Mouse (Mus musculus) adrenal gland, postnatal 4 days (tissue): ENCODE results near the gene F930015N05Rik. TPM values are rescaled to one million over a fixed set of nuclear protein-coding genes. Genes with fewer than 3 reads are reported as not detected.

Source experiments
- DNase-seq, 2 experiments: peaks; one replicate each; pipeline ENCODE4 v3.0.0; 2021 to 2022; ENCODE audit warnings: low spot score in 2 of 2, mixed read lengths in 2 of 2
- total RNA-seq, 2 experiments: library from RNA; stranded (reverse); gene quantifications; 2 replicates each; pipeline ENCODE4 v1.2.3; 2021

Gene F930015N05Rik
- total RNA-seq, 2 experiments from 2014 or later = 0.20 TPM; not detected in 1

DNA sequence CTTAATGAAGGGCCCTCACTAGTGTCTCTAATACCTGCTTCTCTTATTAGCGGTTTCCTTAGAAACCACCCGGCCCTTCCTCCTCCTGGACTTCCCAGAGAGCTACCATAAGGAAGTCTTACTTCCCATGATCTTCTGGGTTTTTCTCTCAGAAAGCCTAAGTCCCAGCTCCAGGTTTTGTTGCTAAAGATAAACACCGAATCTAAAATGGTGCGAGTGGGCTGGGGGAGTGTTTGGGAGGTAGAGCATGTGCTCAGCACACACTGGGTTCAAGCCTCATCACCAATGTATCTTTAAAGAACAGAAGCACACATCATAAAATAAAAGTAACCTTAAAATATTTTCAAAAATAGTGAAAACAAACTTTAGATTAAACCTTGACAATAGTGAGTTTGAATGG lies 50.1 kb downstream of the F930015N05Rik start:
- no peak for DNase-seq

Other genes with a start within 250 kb of the F930015N05Rik start
- gene Hs3st3a1, start 1.3 kb downstream of the F930015N05Rik start, total RNA-seq = under 1 TPM; 0.20 to 0.78 TPM